Mouse (Mus musculus) neural tube, embryonic 10.5 days (tissue): ENCODE results near the gene Sox15.
"Not testable (repeated sequence)": the region's sequence is repeated elsewhere in the genome, so short reads cannot be mapped to it uniquely, and the experiment has no call there.

Experiments
- DNase-seq: peaks from one replicate; pipeline ENCODE4 v3.0.0-alpha.2; 2017; ENCODE audit warnings: low spot score; ENCODE audit errors: extremely low spot score

The Sox15 gene

GRCm38 (mm10) chr11:69697396-69697795 is 42.3 kb downstream of the Sox15 start:
- no peak for DNase-seq

DNA sequence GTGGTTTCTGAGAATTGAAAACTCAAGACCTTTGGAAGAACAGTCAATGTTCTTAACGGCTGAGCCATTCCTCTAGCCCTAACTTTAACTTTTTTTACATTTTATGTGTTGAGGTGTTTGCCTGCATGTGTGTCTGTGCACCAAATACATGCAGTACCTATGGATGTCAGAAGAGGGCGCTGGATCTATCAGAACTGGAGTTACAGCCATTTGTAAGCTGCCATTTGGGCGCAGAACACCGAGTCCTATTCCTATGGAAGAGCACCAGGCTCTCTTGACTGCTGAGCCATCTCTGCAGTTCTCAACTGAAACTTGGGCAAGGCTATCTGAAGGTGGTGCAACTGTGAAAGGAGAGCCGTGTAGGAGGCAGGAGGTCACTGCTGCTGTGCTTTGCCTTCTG is 43.5 kb downstream of the Sox15 start:
- DNase-seq, result no peak

- DNase-seq, result no peak
Measured at GRCm38 (mm10) chr11:69699595-69699994, 44.5 kb downstream of the Sox15 start.

DNA sequence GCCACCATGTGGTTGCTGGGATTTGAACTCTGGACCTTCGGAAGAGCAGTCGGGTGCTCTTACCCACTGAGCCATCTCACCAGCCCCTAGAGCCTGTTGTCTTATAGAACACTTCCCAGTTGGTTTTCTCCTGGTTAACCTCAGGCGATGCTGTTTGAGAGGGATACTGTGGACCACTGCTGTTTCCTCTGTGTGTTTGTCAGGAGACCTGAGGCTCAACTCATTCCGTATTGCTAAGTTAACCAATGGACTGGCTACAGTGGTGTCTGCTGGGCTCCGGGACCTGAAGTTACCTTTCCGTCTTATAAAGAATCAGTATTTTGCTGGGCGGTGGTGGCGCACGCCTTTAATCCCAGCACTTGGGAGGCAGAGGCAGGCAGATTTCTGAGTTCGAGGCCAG is 47.8 kb downstream of the Sox15 start:
- DNase-seq, result not testable (repeated sequence)

- not testable (repeated sequence) for DNase-seq
Measured at GRCm38 (mm10) chr11:69703381-69703780, 48.3 kb downstream of the Sox15 start.

- no peak for DNase-seq
Measured at GRCm38 (mm10) chr11:69703814-69704612, 48.9 kb downstream of the Sox15 start.

GRCm38 (mm10) chr11:69704613-69705010 is 49.5 kb downstream of the Sox15 start:
- DNase-seq, result no peak
